Mouse (Mus musculus): ENCODE measurements around the gene Enpep. TPM values are rescaled to one million over a fixed set of nuclear protein-coding genes. Genes with fewer than 3 reads are reported as not detected.

Enpep gene
- polyA plus RNA-seq, 1 experiment from 2014 or later, result 2.7 TPM

GRCm38 (mm10) chr3:129270044-129270443, 62.5 kb downstream of the Enpep start:
- no peaks in the 10 kb centered on the region for H3K9me3 ChIP-seq (replicated peaks)
- no peak overlapping the region for H3K4me3 ChIP-seq
- H3K9ac ChIP-seq, result no peak overlapping the region
- 33% methylated on average over 13 of the region's 13 CpGs for WGBS (ENCODE audit: insufficient replicate concordance)
- H3K4me1 ChIP-seq, result no peaks in the 10 kb centered on the region
- no peaks in the 10 kb centered on the region for H3K27me3 ChIP-seq (replicated peaks)
- ATAC-seq, result no peak
- H3K36me3 ChIP-seq, result no peaks in the 10 kb centered on the region
- H3K4me2 ChIP-seq, result no peak overlapping the region
- H3K27ac ChIP-seq, result no peak overlapping the region

- Histone ChIP-seq H3K4me1 (no peaks in the 10 kb centered on the region), H3K4me2 (no peak overlapping the region), H3K9me3 (replicated peaks) (no peaks in the 10 kb centered on the region), H3K4me3 (no peak overlapping the region), H3K27ac (no peak overlapping the region), H3K27me3 (replicated peaks) (no peaks in the 10 kb centered on the region), H3K36me3 (no peaks in the 10 kb centered on the region), H3K9ac (no peak overlapping the region)
- 80% methylated on average over 12 of the region's 12 CpGs for WGBS (ENCODE audit: insufficient replicate concordance)
- ATAC-seq, result no peak
Observed at GRCm38 (mm10) chr3:129268886-129269683, 63.4 kb downstream of the Enpep start.

GRCm38 (mm10) chr3:129258497-129258896, 74.0 kb downstream of the Enpep start:
- no peaks in the 10 kb centered on the region for H3K9me3 ChIP-seq (replicated peaks)
- H3K4me2 ChIP-seq, result no peak overlapping the region
- 67% methylated on average over 5 of the region's 5 CpGs for WGBS (ENCODE audit: insufficient replicate concordance)
- H3K9ac ChIP-seq, result no peak overlapping the region
- no peak overlapping the region for H3K4me3 ChIP-seq
- H3K4me1 ChIP-seq, result no peaks in the 10 kb centered on the region
- ATAC-seq, result no peak
- H3K27ac ChIP-seq, result no peak overlapping the region
- no peaks in the 10 kb centered on the region for H3K36me3 ChIP-seq
- H3K27me3 ChIP-seq (replicated peaks), result 0 out of 2 replicates have a peak, but pooled peaks cover 3% of the 10 kb centered on the region

GRCm38 (mm10) chr3:129256766-129257165, 75.8 kb downstream of the Enpep start:
- 60% methylated on average over 8 of the region's 8 CpGs for WGBS (ENCODE audit: insufficient replicate concordance)
- no peak for ATAC-seq
- no peaks in the 10 kb centered on the region for H3K9me3 ChIP-seq (replicated peaks)
- H3K4me1 ChIP-seq, result no peaks in the 10 kb centered on the region
- no peak overlapping the region for H3K4me3 ChIP-seq
- H3K36me3 ChIP-seq, result no peaks in the 10 kb centered on the region
- H3K9ac ChIP-seq, result no peak overlapping the region
- 0 out of 2 replicates have a peak, but pooled peaks cover 3% of the 10 kb centered on the region for H3K27me3 ChIP-seq (replicated peaks)
- H3K27ac ChIP-seq, result no peak overlapping the region
- H3K4me2 ChIP-seq, result no peak overlapping the region

GRCm38 (mm10) chr3:129256283-129256682, 76.2 kb downstream of the Enpep start:
- no peak for ATAC-seq
- no peak overlapping the region for H3K9ac ChIP-seq
- no peak overlapping the region for H3K27ac ChIP-seq
- no peaks in the 10 kb centered on the region for H3K36me3 ChIP-seq
- H3K4me2 ChIP-seq, result peak overlapping the region; percentile 29
- H3K4me1 ChIP-seq, result no peaks in the 10 kb centered on the region
- no peaks in the 10 kb centered on the region for H3K9me3 ChIP-seq (replicated peaks)
- H3K27me3 ChIP-seq (replicated peaks), result 0 out of 2 replicates have a peak, but pooled peaks cover 3% of the 10 kb centered on the region
- H3K4me3 ChIP-seq, result no peak overlapping the region
- 38% methylated on average over 19 of the region's 19 CpGs for WGBS (ENCODE audit: insufficient replicate concordance)

- Histone ChIP-seq H3K9ac (no peak overlapping the region), H3K36me3 (no peaks in the 10 kb centered on the region), H3K4me2 (no peak overlapping the region), H3K27ac (no peak overlapping the region), H3K9me3 (replicated peaks) (no peaks in the 10 kb centered on the region), H3K4me3 (no peak overlapping the region), H3K27me3 (replicated peaks) (0 out of 2 replicates have a peak, but pooled peaks cover 3% of the 10 kb centered on the region), H3K4me1 (no peaks in the 10 kb centered on the region)
- 42% methylated on average over 10 of the region's 10 CpGs for WGBS (ENCODE audit: insufficient replicate concordance)
- no peak for ATAC-seq
Observed at GRCm38 (mm10) chr3:129254246-129254645, 78.3 kb downstream of the Enpep start.

- H3K4me3 ChIP-seq, result no peak overlapping the region
- no peak overlapping the region for H3K27ac ChIP-seq
- no peaks in the 10 kb centered on the region for H3K4me1 ChIP-seq
- H3K36me3 ChIP-seq, result no peaks in the 10 kb centered on the region
- WGBS (ENCODE audit: insufficient replicate concordance), result 70% methylated on average over 9 of the region's 9 CpGs
- H3K27me3 ChIP-seq (replicated peaks), result no peaks in the 10 kb centered on the region
- no peak overlapping the region for H3K9ac ChIP-seq
- no peak for ATAC-seq
- no peak overlapping the region for H3K4me2 ChIP-seq
- no peaks in the 10 kb centered on the region for H3K9me3 ChIP-seq (replicated peaks)
Observed at GRCm38 (mm10) chr3:129250997-129251396, 81.5 kb downstream of the Enpep start.

GRCm38 (mm10) chr3:129238664-129239258, 93.8 kb downstream of the Enpep start:
- Histone ChIP-seq H3K4me3 (no peak overlapping the region), H3K4me1 (no peaks in the 10 kb centered on the region), H3K9me3 (replicated peaks) (no peaks in the 10 kb centered on the region), H3K27ac (no peak overlapping the region), H3K27me3 (replicated peaks) (no peaks in the 10 kb centered on the region), H3K4me2 (no peak overlapping the region), H3K36me3 (no peaks in the 10 kb centered on the region), H3K9ac (no peak overlapping the region)
- ATAC-seq, result no peak
- 53% methylated on average over 13 of the region's 13 CpGs for WGBS (ENCODE audit: insufficient replicate concordance)

GRCm38 (mm10) chr3:129238010-129238409, 94.5 kb downstream of the Enpep start:
- Histone ChIP-seq H3K4me1 (no peaks in the 10 kb centered on the region), H3K4me3 (no peak overlapping the region), H3K36me3 (no peaks in the 10 kb centered on the region), H3K27me3 (replicated peaks) (no peaks in the 10 kb centered on the region), H3K9me3 (replicated peaks) (no peaks in the 10 kb centered on the region), H3K4me2 (no peak overlapping the region), H3K27ac (no peak overlapping the region), H3K9ac (no peak overlapping the region)
- WGBS (ENCODE audit: insufficient replicate concordance), result 68% methylated on average over 1 of the region's 1 CpGs
- no peak for ATAC-seq

GRCm38 (mm10) chr3:129227331-129227730, 105.2 kb downstream of the Enpep start:
- no peaks in the 10 kb centered on the region for H3K9me3 ChIP-seq (replicated peaks)
- H3K4me1 ChIP-seq, result no peaks in the 10 kb centered on the region
- WGBS (ENCODE audit: insufficient replicate concordance), result 9% methylated on average over 5 of the region's 5 CpGs
- no peak overlapping the region for H3K4me3 ChIP-seq
- no peaks in the 10 kb centered on the region for H3K36me3 ChIP-seq
- H3K9ac ChIP-seq, result no peak overlapping the region
- H3K27me3 ChIP-seq (replicated peaks), result peaks cover 65% of the 10 kb centered on the region
- no peak overlapping the region for H3K4me2 ChIP-seq
- H3K27ac ChIP-seq, result no peak overlapping the region
- ATAC-seq, result no peak

GRCm38 (mm10) chr3:129226681-129227080, 105.8 kb downstream of the Enpep start:
- peaks cover 72% of the 10 kb centered on the region for H3K27me3 ChIP-seq (replicated peaks)
- no peak overlapping the region for H3K9ac ChIP-seq
- no peak overlapping the region for H3K4me3 ChIP-seq
- 4% methylated on average over 6 of the region's 6 CpGs for WGBS (ENCODE audit: insufficient replicate concordance)
- ATAC-seq, result no peak
- H3K9me3 ChIP-seq (replicated peaks), result no peaks in the 10 kb centered on the region
- H3K4me2 ChIP-seq, result no peak overlapping the region
- no peak overlapping the region for H3K27ac ChIP-seq
- H3K4me1 ChIP-seq, result no peaks in the 10 kb centered on the region
- no peaks in the 10 kb centered on the region for H3K36me3 ChIP-seq

- H3K27ac ChIP-seq, result no peak overlapping the region
- H3K4me2 ChIP-seq, result no peak overlapping the region
- no peak for ATAC-seq
- 6% methylated on average over 13 of the region's 13 CpGs for WGBS (ENCODE audit: insufficient replicate concordance)
- H3K36me3 ChIP-seq, result no peaks in the 10 kb centered on the region
- H3K9me3 ChIP-seq (replicated peaks), result no peaks in the 10 kb centered on the region
- H3K9ac ChIP-seq, result no peak overlapping the region
- H3K4me1 ChIP-seq, result no peaks in the 10 kb centered on the region
- H3K4me3 ChIP-seq, result no peak overlapping the region
- H3K27me3 ChIP-seq (replicated peaks), result peaks cover 81% of the 10 kb centered on the region
Observed at GRCm38 (mm10) chr3:129225577-129226289, 106.8 kb downstream of the Enpep start.
